Mouse (Mus musculus): Measurements from ENCODE around the gene Vasn. TPM values are rescaled to one million over a fixed set of nuclear protein-coding genes. Genes with fewer than 3 reads are reported as not detected.

Vasn gene
- polyA plus RNA-seq, 1 experiment from 2014 or later = 9.4 TPM

Other genes starting within 250 kb of the Vasn start
- gene Adcy9, start 219.4 kb upstream of the Vasn start, polyA plus RNA-seq (2014; fragmentation: Nextera tagmentation; extraction: Ambion mirVana) = 1.3 and 1.7 TPM in 2 replicates
- gene Srl, start 98.1 kb upstream of the Vasn start, polyA plus RNA-seq (2014; fragmentation: Nextera tagmentation; extraction: Ambion mirVana) = 21.2 and 26.9 TPM in 2 replicates
- gene Tfap4, start 80.1 kb upstream of the Vasn start, polyA plus RNA-seq (2014; fragmentation: Nextera tagmentation; extraction: Ambion mirVana) = 16.1 TPM in 2 replicates
- gene Glis2, start 45.2 kb upstream of the Vasn start, polyA plus RNA-seq (2014; fragmentation: Nextera tagmentation; extraction: Ambion mirVana) = 26.3 and 27.6 TPM in 2 replicates
- gene Pam16, start 15.0 kb upstream of the Vasn start, polyA plus RNA-seq (2014; fragmentation: Nextera tagmentation; extraction: Ambion mirVana) = 113 and 117 TPM in 2 replicates
- gene Dnaja3, start within 50 bp of the Vasn start, polyA plus RNA-seq (2014; fragmentation: Nextera tagmentation; extraction: Ambion mirVana) = 49.1 and 54.0 TPM in 2 replicates
- gene Coro7, start 39.8 kb downstream of the Vasn start, polyA plus RNA-seq (2014; fragmentation: Nextera tagmentation; extraction: Ambion mirVana) = 14.4 and 15.0 TPM in 2 replicates
- gene Nmral1, start 79.4 kb downstream of the Vasn start, polyA plus RNA-seq (2014; fragmentation: Nextera tagmentation; extraction: Ambion mirVana) = 147 and 162 TPM in 2 replicates
- gene Hmox2, start 86.4 kb downstream of the Vasn start, polyA plus RNA-seq (2014; fragmentation: Nextera tagmentation; extraction: Ambion mirVana) = 91.3 and 96.4 TPM in 2 replicates
- gene Cdip1, start 150.4 kb downstream of the Vasn start, polyA plus RNA-seq (2014; fragmentation: Nextera tagmentation; extraction: Ambion mirVana) = 76.1 and 80.5 TPM in 2 replicates
- 0.11 and 0.17 TPM in 2 replicates for gene 4930562C15Rik, start 195.5 kb downstream of the Vasn start, polyA plus RNA-seq (2014; fragmentation: Nextera tagmentation; extraction: Ambion mirVana)
- gene Ubald1, start 240.4 kb downstream of the Vasn start, polyA plus RNA-seq (2014; fragmentation: Nextera tagmentation; extraction: Ambion mirVana) = 26.1 and 28.9 TPM in 2 replicates
- gene Mgrn1, start 246.3 kb downstream of the Vasn start, polyA plus RNA-seq (2014; fragmentation: Nextera tagmentation; extraction: Ambion mirVana) = 61.3 and 68.8 TPM in 2 replicates